Mouse (Mus musculus): Measurements from ENCODE around the gene Gm12394. TPM values are rescaled to one million over a fixed set of nuclear protein-coding genes. Genes with fewer than 3 reads are reported as not detected.

The Gm12394 gene
- polyA plus RNA-seq, 1 experiment: 0.05 TPM

Other genes with a start within 250 kb of the Gm12394 start
- gene Gm10591, start 244.6 kb downstream of the Gm12394 start, polyA plus RNA-seq (2012; rRNA removed): not detected in 2 replicates
- gene Gm2564, start 227.1 kb downstream of the Gm12394 start, polyA plus RNA-seq (2012; rRNA removed): 0.13 TPM in 1 of 2 replicates, not detected in the other
- gene Ccl27b, start 201.5 kb downstream of the Gm12394 start, polyA plus RNA-seq (2012; rRNA removed): not detected in 2 replicates
- gene Il11ra2, start 194.9 kb downstream of the Gm12394 start, polyA plus RNA-seq (2012; rRNA removed): 0.10 and 0.13 TPM in 2 replicates
- 0.19 and 0.23 TPM in 2 replicates for gene 4930578G10Rik, start 121.2 kb downstream of the Gm12394 start, polyA plus RNA-seq (2012; rRNA removed)
- not detected in 2 replicates for gene Ccl19, start 100.2 kb downstream of the Gm12394 start, polyA plus RNA-seq (2012; rRNA removed)
- 1.9 and 2.2 TPM in 2 replicates for gene Ccl21a, start 82.8 kb downstream of the Gm12394 start, polyA plus RNA-seq (2012; rRNA removed)
- gene Fam205a1, start 2.9 kb downstream of the Gm12394 start, polyA plus RNA-seq (2012; rRNA removed): 0.03 TPM in 1 of 2 replicates, not detected in the other
- not detected in 2 replicates for gene Fam205c, start 17.5 kb upstream of the Gm12394 start, polyA plus RNA-seq (2012; rRNA removed)
- gene Phf24, start 59.9 kb upstream of the Gm12394 start, polyA plus RNA-seq (2012; rRNA removed): 42.3 and 58.2 TPM in 2 replicates
- gene Dnajb5, start 93.0 kb upstream of the Gm12394 start, polyA plus RNA-seq (2012; rRNA removed): 72.1 and 101 TPM in 2 replicates
- gene 1700022I11Rik, start 112.8 kb upstream of the Gm12394 start, polyA plus RNA-seq (2012; rRNA removed): not detected in 2 replicates
- gene Vcp, start 143.7 kb upstream of the Gm12394 start, polyA plus RNA-seq (2012; rRNA removed): 203 and 264 TPM in 2 replicates
- 26.9 and 44.7 TPM in 2 replicates for gene Fancg, start 153.7 kb upstream of the Gm12394 start, polyA plus RNA-seq (2012; rRNA removed)
- gene Pigo, start 169.0 kb upstream of the Gm12394 start, polyA plus RNA-seq (2012; rRNA removed): 34.1 and 34.9 TPM in 2 replicates
- 106 and 168 TPM in 2 replicates for gene Stoml2, start 174.9 kb upstream of the Gm12394 start, polyA plus RNA-seq (2012; rRNA removed)
- gene Fam214b, start 189.4 kb upstream of the Gm12394 start, polyA plus RNA-seq (2012; rRNA removed): 38.3 and 51.3 TPM in 2 replicates
- gene Unc13b, start 202.2 kb upstream of the Gm12394 start, polyA plus RNA-seq (2012; rRNA removed): 51.3 and 65.5 TPM in 2 replicates

Measured in brain, embryonic 14.5 days (tissue).